10 mouse cellular contexts compared by ENCODE assay signal in the genomic region with DNA sequence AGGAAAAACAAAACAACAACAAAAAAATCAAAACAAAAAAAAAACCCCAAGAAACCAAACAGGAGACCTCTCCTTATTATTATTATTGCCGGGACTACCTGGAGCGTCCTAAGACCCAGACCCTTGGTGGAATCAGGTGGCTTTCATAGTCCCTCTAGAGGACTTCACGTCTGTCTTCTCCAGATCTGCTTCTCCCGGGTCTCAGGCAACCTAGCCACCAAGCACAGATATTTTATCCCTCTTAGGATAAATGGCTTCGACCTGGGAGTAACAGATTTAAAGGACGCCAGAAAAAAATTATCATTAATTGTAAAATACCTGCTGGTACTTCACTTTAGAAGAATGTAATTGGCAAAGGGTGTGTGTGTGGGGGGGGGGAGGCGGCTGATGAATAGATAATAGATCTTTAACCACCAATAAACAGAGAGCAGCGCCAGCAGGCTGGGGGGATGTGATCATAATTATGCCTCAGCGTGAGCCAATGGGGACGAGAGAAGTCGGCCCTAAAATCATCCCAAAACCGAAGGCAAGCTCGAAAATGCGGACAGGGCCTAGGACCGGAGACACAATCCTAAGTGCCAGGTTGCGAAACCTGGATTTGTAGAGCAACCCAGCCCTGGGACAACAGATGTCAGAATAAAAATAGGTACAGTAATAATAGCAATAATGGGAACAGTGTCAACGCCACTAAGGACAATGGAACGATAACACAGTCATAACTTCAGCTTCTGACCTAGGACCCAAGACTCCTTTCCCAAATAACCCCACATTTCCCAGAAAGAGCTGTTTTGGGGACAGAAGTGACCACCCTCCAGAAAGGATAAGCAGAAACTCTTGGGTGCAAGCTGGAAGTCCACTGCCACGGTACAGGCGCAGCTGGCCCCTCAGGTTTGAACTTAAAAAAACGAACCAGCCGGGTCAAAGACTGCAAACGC. TPM values are rescaled to one million over a fixed set of nuclear protein-coding genes. Genes with fewer than 3 reads are reported as not detected.
DNase-seq lines count a peak whose midpoint lies in the region; ATAC-seq and TF ChIP-seq lines count a peak whose summit lies in the region.
"Had no signal": no experiment of that assay in that cellular context is flagged by ENCODE, and none has a peak within 500 bp of the region (broad histone marks: within the 10 kb centered on the region; RNA-seq: fewer than 3 reads in every experiment).

No protein-coding gene starts in this region.

- H3K36me3 ChIP-seq in liver, postnatal 0 days (replicated peaks; ENCODE audit: insufficient read depth, low read length) = no peaks in the 10 kb centered on the region
- H3K36me3 ChIP-seq in embryonic facial prominence, embryonic 11.5 days (replicated peaks; ENCODE audit: control insufficient read depth, insufficient read depth, low read depth, low read length) = no peaks in the 10 kb centered on the region
- H3K36me3 ChIP-seq in kidney, adult 2 months (ENCODE audit: control insufficient read depth, insufficient read depth, low read length) = no peaks in the 10 kb centered on the region
- no peaks in the 10 kb centered on the region for H3K36me3 ChIP-seq in midbrain, embryonic 11.5 days (ENCODE audit: control insufficient read depth, insufficient read depth, low read length)

- no peak for TF ChIP-seq CTCF in liver, postnatal 0 days (IDR thresholded peaks at IDR 0.05; ENCODE audit: low read depth)
- TF ChIP-seq CTCF in kidney, adult 2 months (conservative IDR thresholded peaks at IDR 0.05; ENCODE audit: insufficient read depth, insufficient read length, low read depth, low read length) = no peak

- no peak overlapping the region for H3K9ac ChIP-seq in liver, postnatal 0 days (replicated peaks)
- H3K9ac ChIP-seq in embryonic facial prominence, embryonic 11.5 days (replicated peaks; ENCODE audit: low read length) = peak overlapping the region; percentile 62
- peak overlapping the region; percentile 57 for H3K9ac ChIP-seq in midbrain, embryonic 11.5 days (ENCODE audit: low read length)

- H3K4me3 ChIP-seq in liver, postnatal 0 days (ENCODE audit: low read depth, low read length) = 0 out of 2 replicates have a peak overlapping the region, but pooled peaks have one; percentile 5
- peak overlapping the region; percentile 48 for H3K4me3 ChIP-seq in embryonic facial prominence, embryonic 11.5 days (ENCODE audit: low read depth, low read length)
- H3K4me3 ChIP-seq in kidney, adult 2 months (ENCODE audit: insufficient read depth, low read depth, low read length) = peak overlapping the region; percentile 97
- peak overlapping the region; percentile 36 for H3K4me3 ChIP-seq in midbrain, embryonic 11.5 days (ENCODE audit: low read depth, low read length)

- peaks cover 100% of the 10 kb centered on the region for H3K27me3 ChIP-seq in liver, postnatal 0 days (ENCODE audit: insufficient read depth, low read length)
- H3K27me3 ChIP-seq in embryonic facial prominence, embryonic 11.5 days (ENCODE audit: control insufficient read depth, insufficient read depth, low read length) = peaks cover 68% of the 10 kb centered on the region
- H3K27me3 ChIP-seq in kidney, adult 2 months (replicated peaks; ENCODE audit: control insufficient read depth, insufficient read depth, low read length) = no peaks in the 10 kb centered on the region
- H3K27me3 ChIP-seq in midbrain, embryonic 11.5 days (ENCODE audit: control insufficient read depth, insufficient read depth, low read length) = peaks cover 91% of the 10 kb centered on the region

- no peak overlapping the region for H3K27ac ChIP-seq in liver, postnatal 0 days (ENCODE audit: low read depth)
- H3K27ac ChIP-seq in embryonic facial prominence, embryonic 11.5 days (replicated peaks; ENCODE audit: low read depth, low read length) = peak overlapping the region; percentile 70; the same call in 1 of the 2 replicates
- peak overlapping the region; percentile 98 for H3K27ac ChIP-seq in kidney, adult 2 months (ENCODE audit: insufficient read depth, low read depth, low read length)
- H3K27ac ChIP-seq in midbrain, embryonic 11.5 days (ENCODE audit: low read depth, low read length) = peak overlapping the region; percentile 17; the same call in 1 of the 2 replicates

- no peaks in the 10 kb centered on the region for H3K9me3 ChIP-seq in liver, postnatal 0 days (ENCODE audit: low read length)
- H3K9me3 ChIP-seq in embryonic facial prominence, embryonic 11.5 days (replicated peaks; ENCODE audit: control insufficient read depth, low read length) = no peaks in the 10 kb centered on the region
- H3K9me3 ChIP-seq in midbrain, embryonic 11.5 days (ENCODE audit: control insufficient read depth, low read length) = no peaks in the 10 kb centered on the region

- H3K4me1 ChIP-seq in liver, postnatal 0 days (ENCODE audit: insufficient read depth) = no peaks in the 10 kb centered on the region; the same call in none of the 2 replicates
- no peaks in the 10 kb centered on the region for H3K4me1 ChIP-seq in embryonic facial prominence, embryonic 11.5 days (ENCODE audit: control insufficient read depth, insufficient read depth, low read length)
- peaks cover 6% of the 10 kb centered on the region; the same call in 1 of the 2 replicates for H3K4me1 ChIP-seq in kidney, adult 2 months (ENCODE audit: control insufficient read depth, insufficient read depth, low read length)
- H3K4me1 ChIP-seq in midbrain, embryonic 11.5 days (ENCODE audit: control insufficient read depth, insufficient read depth, low read length) = peaks cover 2% of the 10 kb centered on the region; the same call in 1 of the 2 replicates

- H3K4me2 ChIP-seq in liver, postnatal 0 days (ENCODE audit: low read depth, low read length) = no peak overlapping the region
- peak overlapping the region; percentile 71 for H3K4me2 ChIP-seq in embryonic facial prominence, embryonic 11.5 days (ENCODE audit: low read depth, low read length)
- peak overlapping the region; percentile 37 for H3K4me2 ChIP-seq in midbrain, embryonic 11.5 days

- 3% methylated on average over 23 of the region's 23 CpGs for WGBS in liver, postnatal 0 days (ENCODE audit: insufficient replicate concordance)
- 2% methylated on average over 23 of the region's 23 CpGs for WGBS in embryonic facial prominence, embryonic 11.5 days
- WGBS in kidney, adult 2 months = 5% methylated on average over 23 of the region's 23 CpGs
- 2% methylated on average over 23 of the region's 23 CpGs for WGBS in midbrain, embryonic 11.5 days

- intact Hi-C loops in heart, postnatal 10 days (cut with DNase I) = loop anchor here (10.0 kb wide), 2 partner anchors 488 to 768 kb away; partner anchors contain the start of genes Fam204a and Rab11fip2

- TF ChIP-seq EP300 in liver, postnatal 0 days (IDR thresholded peaks at IDR 0.05; ENCODE audit: low read depth) = no peak

- ATAC-seq in liver, postnatal 0 days = no peak
- no peak for ATAC-seq in embryonic facial prominence, embryonic 11.5 days (replicated peaks; ENCODE audit: insufficient number of reproducible peaks, low FRiP score, low TSS enrichment, low read depth)
- no peak; the same call in 1 of the 2 replicates for ATAC-seq in midbrain, embryonic 11.5 days (ENCODE audit: low FRiP score)

- TF ChIP-seq POLR2A in kidney, adult 2 months (IDR thresholded peaks at IDR 0.05; ENCODE audit: low read depth, low read length) = no peak

- DNase-seq in liver, postnatal 0 days = no peak
- no peak for DNase-seq in liver
- peak; percentile 85 for DNase-seq in embryonic facial prominence, embryonic 11.5 days (ENCODE audit: low spot score)
- peak; percentile 75 for DNase-seq in kidney, adult 2 months
- peak; percentile 95 for DNase-seq in midbrain, embryonic 11.5 days (ENCODE audit: low spot score, missing footprints)
- no peak for DNase-seq in cerebellum, adult 9-11 months
- no peak for DNase-seq in spleen, postnatal 10 days (ENCODE audit: low spot score in 2 of 2)
- no peak for DNase-seq in heart, postnatal 10 days

RNA-seq across cellular contexts. Expression of gene Emx2, which starts 0.9 kb away (rescaled TPM):
- not detected in 2 replicates for polyA plus RNA-seq in liver, postnatal 0 days (2015; fragmentation: Nextera tagmentation; extraction: Ambion mirVana)
- polyA plus RNA-seq in embryonic facial prominence, embryonic 11.5 days (2014; fragmentation: Nextera tagmentation; extraction: Ambion mirVana) = 10.6 and 12.8 TPM in 2 replicates
- polyA plus RNA-seq in kidney, adult 2 months (2012; rRNA removed) = 14.3 and 19.2 TPM in 2 replicates
- 12.1 and 12.2 TPM in 2 replicates for polyA plus RNA-seq in midbrain, embryonic 11.5 days (2014; fragmentation: Nextera tagmentation; extraction: Ambion mirVana)
- total RNA-seq in heart, postnatal 10 days (2021) = not detected
- total RNA-seq: common myeloid progenitor, adult 5-6 weeks; neutrophil, adult 5-6 weeks had no signal

Comparison
In these comparisons a context has a peak if more than half of its experiments do, and no peak if none do; other contexts are left out.
1. DNase-seq: peak in embryonic facial prominence, embryonic 11.5 days (single experiment), kidney, adult 2 months (single experiment) and midbrain, embryonic 11.5 days (single experiment); none in liver, postnatal 0 days (single experiment), liver (single experiment), cerebellum, adult 9-11 months (single experiment), spleen, postnatal 10 days (0 of 2) and heart, postnatal 10 days (0 of 2).
2. H3K4me3 ChIP-seq: peak in every context shown above with its lines; median percentile 97 in kidney, adult 2 months; 48 in embryonic facial prominence, embryonic 11.5 days; 36 in midbrain, embryonic 11.5 days; 5 in liver, postnatal 0 days.
3. RNA of gene Emx2, which starts 0.9 kb away (polyA plus RNA-seq): 14.3 to 19.2 TPM in kidney, adult 2 months, 10.6 to 12.8 TPM in embryonic facial prominence, embryonic 11.5 days and 12.1 to 12.2 TPM in midbrain, embryonic 11.5 days; not detected in liver, postnatal 0 days; every median in the first group is over 10 times any median in the second.